Mouse (Mus musculus) adrenal gland, adult (tissue): Measurements from ENCODE around the gene Myo18a.
A peak's percentile ranks its signal among the peaks of the same experiment; 100 is the strongest.

Experiments
- DNase-seq, 2 experiments: peaks; one replicate each; pipeline ENCODE4 v3.0.0; 2022 to 2023; ENCODE audit warnings: low spot score in 1 of 2; ENCODE audit not compliant: inconsistent age in 2 of 2

The Myo18a gene

DNA sequence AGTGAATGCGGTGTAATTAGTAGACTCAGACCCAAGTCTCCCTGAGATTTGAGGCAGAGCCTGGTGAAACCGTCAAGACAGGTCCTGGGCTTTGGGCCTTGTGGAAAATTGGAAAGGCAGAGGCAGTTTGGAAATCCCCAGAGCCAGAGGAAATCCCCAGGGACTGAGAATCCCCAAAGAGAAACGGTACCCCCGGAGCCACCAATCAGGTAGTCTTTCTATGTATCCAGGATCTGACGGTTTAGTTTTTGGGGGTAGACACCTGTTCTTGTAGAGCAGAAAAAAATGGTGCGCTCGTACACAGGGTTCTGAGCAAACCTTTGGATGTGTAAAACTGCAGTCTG is 29.5 kb downstream of the Myo18a start:
- no peak for DNase-seq

GRCm38 (mm10) chr11:77793238-77793930 is 30.3 kb downstream of the Myo18a start:
- peak; percentile 97 to 99 for DNase-seq

- DNase-seq, result no peak
Measured at GRCm38 (mm10) chr11:77795216-77795615, 32.2 kb downstream of the Myo18a start.

DNA sequence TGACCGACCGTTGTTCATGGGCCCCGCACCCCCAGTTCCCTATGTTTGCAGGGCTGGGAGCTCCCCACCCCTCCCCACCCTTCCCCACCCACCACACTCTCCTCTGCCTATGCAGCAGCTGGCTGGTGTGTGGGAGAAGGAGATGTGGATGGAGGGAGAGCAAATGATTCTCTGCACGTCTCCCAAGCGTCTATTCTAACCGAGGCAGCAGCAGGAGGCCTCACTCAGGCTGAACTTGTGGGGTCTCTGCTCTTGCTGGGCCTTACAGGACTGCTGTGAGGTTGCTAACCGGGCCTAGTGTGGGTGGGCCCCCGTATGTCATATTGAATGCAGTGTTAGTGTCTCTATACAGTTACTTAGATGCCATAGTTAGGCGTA is 37.4 kb downstream of the Myo18a start:
- DNase-seq, result no peak

- peak; percentile 83 to 90 for DNase-seq
Measured at GRCm38 (mm10) chr11:77800869-77801701, 38.0 kb downstream of the Myo18a start.

DNA sequence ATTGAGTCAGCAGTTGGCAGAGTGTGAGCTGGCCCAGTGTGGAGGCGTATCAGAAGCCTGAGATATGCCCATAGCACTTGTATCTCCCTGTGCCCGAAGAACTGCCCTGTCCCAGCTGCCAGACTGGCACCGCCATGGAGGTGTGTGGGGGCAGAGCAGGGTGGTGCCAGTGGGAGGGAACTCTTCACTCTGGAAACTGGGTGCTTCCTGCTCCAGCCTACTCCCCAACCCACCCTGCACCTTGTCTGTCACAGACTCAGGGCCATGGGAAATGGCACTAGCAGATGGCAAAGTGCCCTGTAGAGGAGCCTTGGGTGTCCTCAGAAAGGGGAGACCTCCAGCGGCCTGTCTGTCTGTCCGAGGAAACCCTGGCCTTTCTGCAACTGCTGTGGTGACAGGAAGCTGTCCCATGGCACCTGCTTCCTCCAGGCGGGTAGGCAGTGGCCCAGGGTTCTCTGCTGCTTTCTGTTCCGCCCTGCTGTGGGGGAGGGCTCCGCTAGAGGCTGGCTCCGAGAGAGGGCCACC is 39.4 kb downstream of the Myo18a start:
- DNase-seq, result peak; percentile 54 to 76

DNA sequence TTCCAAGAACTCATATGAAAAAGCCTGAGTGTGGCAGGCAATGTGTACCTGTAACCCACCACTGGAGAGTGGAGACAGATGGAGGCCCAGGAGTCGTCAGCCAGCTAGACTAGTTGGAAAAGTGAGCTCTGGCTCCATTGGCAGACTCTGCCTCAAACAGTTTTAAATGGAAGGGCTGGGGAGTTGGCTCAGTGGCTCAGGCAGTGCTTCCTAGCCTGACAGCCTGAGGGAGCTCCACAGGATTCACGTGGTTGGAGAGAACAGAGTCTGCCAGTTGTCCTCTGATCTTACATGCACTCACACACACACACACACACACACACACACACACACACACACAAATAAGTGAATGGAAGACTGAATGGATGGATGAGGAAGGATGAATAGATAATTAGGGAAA is 43.2 kb downstream of the Myo18a start:
- DNase-seq, result peak in 1 of 2 experiments; percentile 51

- DNase-seq, result peak; percentile 50 to 81
Measured at GRCm38 (mm10) chr11:77806855-77807254, 43.8 kb downstream of the Myo18a start.

DNA sequence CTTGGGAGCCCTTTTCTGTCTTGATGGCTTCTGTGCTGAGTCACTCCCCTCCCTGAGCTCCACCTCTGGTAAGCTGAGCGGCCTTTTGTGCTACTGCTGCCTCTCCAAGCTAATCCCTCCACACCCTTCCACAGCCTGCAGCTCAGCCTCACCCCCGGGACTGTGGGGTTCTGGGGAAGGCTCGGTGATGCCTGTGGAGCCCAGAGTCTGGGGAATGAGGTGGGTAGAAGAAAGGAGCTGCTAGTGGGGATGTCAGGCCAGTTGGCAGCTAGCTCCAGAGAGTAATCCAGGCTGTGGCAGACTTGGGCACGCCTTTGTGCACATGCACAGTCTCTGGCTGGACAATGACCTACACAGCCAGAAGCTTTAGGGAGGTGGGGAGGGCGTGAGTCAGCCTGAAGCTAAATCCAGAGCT is 45.0 kb downstream of the Myo18a start:
- DNase-seq, result peak; percentile 63 to 76

DNA sequence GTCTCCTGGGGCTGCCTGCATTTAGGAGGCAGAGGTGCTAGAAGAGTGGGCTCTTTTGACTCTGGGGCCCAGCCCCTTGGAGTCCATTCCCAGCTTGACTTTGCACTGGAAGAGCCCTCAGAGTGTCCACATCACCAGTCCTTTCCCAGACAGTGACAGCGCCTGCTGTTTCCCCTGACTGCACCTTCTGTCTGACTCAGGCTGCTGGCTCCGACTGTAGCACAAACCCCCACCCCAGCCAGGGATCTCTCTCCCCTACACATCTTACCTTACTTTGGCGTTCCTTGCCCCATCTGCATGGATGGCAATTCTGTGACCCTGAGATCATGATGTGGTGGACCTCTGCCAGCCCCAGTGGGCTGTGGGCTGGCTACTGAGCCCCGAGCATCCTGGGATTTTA is 46.2 kb downstream of the Myo18a start:
- no peak for DNase-seq

DNA sequence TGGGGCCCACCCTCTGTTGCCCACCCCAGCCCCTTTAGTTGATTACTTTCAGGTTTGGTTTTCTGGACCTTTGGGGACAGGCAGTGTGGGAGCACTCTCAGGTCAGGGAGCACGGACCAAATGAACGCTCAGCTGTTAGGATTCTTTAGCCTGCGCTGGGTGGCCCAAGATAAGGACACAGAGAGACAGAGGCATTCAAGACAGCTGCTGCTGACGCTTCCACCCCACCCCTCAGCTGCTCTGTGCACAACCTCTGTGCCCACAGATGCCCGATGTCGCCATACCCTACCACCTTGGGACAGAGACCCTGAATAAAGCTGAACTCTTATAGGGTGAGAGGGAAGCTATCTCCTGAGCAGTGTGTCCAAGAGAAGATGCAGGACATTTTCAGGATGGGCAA is 47.0 kb downstream of the Myo18a start:
- no peak for DNase-seq

GRCm38 (mm10) chr11:77813969-77814368 is 50.9 kb downstream of the Myo18a start:
- DNase-seq, result no peak

DNA sequence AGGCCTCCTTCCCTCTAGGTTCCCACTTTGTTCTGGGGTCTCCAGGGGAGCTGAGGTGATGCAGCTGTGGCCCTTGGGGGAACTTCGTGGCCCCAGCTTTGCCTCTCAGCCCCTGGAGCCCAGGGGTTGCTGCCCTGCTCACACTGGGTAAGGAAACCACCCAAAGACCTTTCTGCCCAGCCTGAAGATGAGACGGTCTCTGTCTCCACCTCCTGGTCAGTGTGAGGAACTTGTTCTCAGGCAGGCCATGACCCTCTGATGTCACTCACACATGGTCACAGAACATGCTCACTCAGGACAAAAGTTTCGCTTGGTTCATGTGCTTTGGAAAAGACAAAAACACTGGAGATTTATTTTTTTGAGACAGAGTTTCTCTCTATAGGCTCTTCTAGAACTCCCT is 53.0 kb downstream of the Myo18a start:
- DNase-seq, result peak; percentile 80 to 91

DNA sequence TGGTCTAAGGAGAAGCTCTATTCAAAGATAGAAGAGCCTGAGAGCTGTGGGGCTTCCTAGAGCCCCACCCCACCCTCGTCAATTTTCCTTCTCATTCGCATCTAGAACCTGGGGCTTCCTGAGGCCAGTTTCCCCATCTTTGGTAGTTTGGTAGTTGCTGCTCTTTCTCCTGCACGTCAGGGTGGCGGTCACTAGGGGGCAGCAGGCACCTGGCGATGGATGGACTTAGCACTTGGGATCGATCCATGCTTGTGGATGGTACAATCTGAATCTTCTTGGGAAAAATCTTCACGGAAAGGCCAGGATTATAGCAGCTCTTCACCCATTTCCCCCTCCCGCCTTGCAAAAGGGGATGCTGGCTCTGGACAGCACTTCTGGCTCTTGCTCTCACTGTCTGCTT is 58.6 kb downstream of the Myo18a start:
- DNase-seq, result peak in 1 of 2 experiments; percentile 81

DNA sequence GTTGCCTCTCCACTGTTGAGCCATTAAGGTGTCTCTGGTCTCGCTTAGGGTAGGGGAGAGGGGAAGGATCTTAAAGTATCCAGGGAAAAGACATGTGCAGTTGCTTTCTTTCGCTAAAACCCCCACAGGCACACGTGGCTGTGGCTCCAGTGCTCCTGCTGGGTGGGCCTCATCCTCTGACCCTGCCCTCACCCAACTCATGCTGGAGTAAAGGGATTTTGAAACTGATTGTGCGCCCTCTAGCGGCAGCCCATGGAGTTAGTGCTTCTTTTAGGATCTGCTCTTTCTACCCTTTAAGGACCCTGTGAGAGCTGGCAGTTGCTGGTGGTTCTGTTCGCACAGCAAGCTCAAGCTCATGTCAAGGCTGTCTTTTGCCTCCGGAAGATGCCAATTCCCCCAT is 59.7 kb downstream of the Myo18a start:
- peak; percentile 44 to 81 for DNase-seq

GRCm38 (mm10) chr11:77825853-77826252 is 62.8 kb downstream of the Myo18a start:
- peak; percentile 83 to 94 for DNase-seq

DNA sequence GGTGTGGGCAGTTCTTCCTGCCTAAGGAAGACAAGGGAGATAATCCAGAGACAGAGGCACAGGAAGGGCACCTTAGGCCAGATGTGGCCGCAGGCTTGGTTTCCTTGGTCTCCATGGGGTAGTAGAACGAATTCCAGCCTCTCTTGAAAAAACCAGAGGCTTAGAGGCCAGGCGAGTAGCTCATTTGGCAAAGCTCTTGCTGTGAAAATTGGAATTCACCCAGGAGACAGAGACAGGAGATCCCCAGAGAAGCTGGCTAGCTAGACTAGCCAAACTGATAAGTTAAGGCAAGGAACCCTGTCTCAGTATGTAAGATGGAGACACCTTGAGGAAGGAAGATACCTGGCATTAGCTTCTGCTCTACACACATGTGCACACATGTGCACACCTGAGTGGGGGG is 63.3 kb downstream of the Myo18a start:
- DNase-seq, result no peak

DNA sequence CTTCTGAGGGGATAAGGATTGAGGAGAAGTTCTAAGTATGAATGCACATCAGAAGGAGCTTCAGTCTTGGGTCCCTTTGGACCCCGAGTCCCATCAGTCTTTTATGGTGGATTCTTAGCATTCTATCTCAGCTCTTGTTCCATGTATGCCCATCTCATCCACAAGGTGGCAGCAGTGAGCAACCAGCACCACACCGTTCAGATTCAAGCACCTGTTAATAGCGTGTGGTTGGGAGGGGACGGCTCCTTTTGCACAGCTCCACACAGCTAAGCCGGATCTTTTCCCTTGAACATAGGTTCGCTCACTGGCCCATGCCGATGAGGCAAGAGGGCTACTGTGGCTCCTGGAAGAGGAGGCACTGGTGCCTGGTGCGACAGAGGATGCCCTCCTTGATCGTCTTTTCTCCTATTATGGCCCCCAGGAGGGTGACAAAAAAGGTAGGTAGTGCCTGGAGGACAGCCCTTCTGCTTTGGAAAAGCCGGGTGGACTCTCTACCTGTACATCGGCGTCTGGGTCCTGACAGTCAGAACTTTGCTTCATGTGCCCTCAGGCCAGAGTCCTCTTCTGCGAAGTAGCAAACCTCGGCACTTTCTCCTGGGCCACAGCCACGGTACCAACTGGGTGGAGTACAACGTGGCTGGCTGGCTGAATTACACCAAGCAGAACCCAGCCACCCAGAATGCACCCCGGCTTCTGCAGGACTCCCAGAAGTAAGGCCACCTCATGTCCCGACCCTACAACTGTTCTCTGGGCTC is 64.4 kb downstream of the Myo18a start:
- DNase-seq, result peak; percentile 63 to 90

DNA sequence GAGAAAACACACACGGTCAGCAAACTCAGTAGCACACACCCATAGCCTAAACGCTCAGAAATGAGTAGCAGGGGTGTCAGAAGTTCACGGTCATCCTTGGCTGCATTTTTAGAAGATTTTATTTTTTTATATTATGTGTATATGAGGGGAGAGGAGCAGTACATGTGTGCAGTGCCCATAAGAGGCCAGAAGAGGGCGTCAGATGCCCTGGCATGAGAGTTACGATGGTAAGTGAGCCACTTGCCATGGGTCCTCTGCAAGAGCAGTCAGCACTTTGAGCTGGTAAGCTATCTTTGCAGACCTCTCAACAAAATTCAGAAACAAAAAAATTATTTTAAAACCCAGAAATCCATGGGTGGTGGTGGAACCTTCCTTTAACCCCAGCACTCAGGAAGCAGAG is 65.1 kb downstream of the Myo18a start:
- no peak for DNase-seq

DNA sequence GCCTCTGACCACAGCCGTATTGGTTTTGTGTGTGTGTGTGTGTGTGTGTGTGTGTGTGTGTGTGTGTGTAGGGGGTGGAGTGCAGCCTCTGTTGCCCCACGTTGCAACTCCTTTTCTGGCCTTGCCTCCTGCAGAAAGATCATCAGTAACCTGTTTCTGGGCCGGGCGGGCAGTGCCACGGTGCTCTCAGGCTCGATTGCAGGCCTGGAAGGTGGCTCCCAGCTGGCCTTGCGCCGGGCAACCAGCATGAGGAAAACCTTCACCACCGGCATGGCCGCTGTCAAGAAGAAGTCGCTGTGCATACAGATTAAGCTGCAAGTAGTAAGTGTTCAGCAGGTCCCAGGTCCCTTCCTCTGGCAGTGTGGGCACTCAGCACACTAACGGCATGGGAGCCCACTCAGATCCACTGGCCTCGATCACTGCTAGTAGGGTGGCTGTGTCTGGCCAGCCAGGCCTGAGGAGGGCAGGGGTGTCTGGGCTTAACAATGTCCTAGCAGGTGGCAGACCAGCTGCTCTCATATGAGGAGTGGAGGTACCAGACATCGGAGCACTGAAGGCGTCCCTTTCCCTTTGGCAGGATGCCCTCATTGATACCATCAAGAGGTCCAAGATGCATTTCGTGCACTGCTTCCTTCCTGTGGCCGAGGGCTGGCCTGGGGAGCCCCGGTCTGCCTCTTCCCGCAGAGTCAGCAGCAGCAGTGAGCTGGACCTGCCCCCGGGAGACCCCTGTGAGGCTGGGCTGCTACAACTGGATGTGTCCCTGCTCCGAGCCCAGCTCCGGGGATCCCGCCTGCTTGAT is 66.2 kb downstream of the Myo18a start:
- DNase-seq, result no peak

GRCm38 (mm10) chr11:77830875-77831274 is 67.8 kb downstream of the Myo18a start:
- no peak for DNase-seq
